ENCODE assay signal across 9 mouse cellular contexts in genomic region chr16:21192509-21193354, GRCm38 (mm10). TPM values are rescaled to one million over a fixed set of nuclear protein-coding genes. Genes with fewer than 3 reads are reported as not detected.
A peak's percentile ranks its signal among the peaks of the same experiment; 100 is the strongest.
DNase-seq lines count a peak whose midpoint lies in the region; ATAC-seq lines count a peak whose summit lies in the region.
"Had no signal": no experiment of that assay in that cellular context is flagged by ENCODE, and none has a peak within 500 bp of the region (broad histone marks: within the 10 kb centered on the region; RNA-seq: fewer than 3 reads in every experiment).

No protein-coding gene starts in this region.

- H3K36me3 ChIP-seq in embryonic facial prominence, embryonic 10.5 days (replicated peaks): no peaks in the 10 kb centered on the region
- no peaks in the 10 kb centered on the region for H3K36me3 ChIP-seq in intestine, embryonic 14.5 days (ENCODE audit: control insufficient read depth, insufficient read depth, low read length)
- no peaks in the 10 kb centered on the region for H3K36me3 ChIP-seq in splenic B cell, adult 2 months (ENCODE audit: control insufficient read depth, insufficient read depth, low read length, poor library complexity, severe bottlenecking)

- WGBS in embryonic facial prominence, embryonic 10.5 days: 42% methylated on average over 7 of the region's 7 CpGs
- 28% methylated on average over 7 of the region's 7 CpGs for WGBS in intestine, embryonic 14.5 days

- H3K4me1 ChIP-seq in embryonic facial prominence, embryonic 10.5 days: peaks cover 27% of the 10 kb centered on the region
- no peaks in the 10 kb centered on the region for H3K4me1 ChIP-seq in intestine, embryonic 14.5 days (replicated peaks; ENCODE audit: control insufficient read depth, insufficient read depth, low read length)

- intact Hi-C loops in left cerebral cortex, postnatal 36 days (cut with DNase I): loop anchor here (5.0 kb wide), 3 partner anchors 280 to 475 kb away; partner anchors contain the start of genes Clcn2 and Polr2h

- no peak overlapping the region for H3K4me3 ChIP-seq in embryonic facial prominence, embryonic 10.5 days
- H3K4me3 ChIP-seq in intestine, embryonic 14.5 days (ENCODE audit: low read depth, low read length): no peak overlapping the region
- H3K4me3 ChIP-seq: myocyte had no signal

- H3K4me2 ChIP-seq in intestine, embryonic 14.5 days (ENCODE audit: low read length): no peak overlapping the region

- H3K9me3 ChIP-seq in embryonic facial prominence, embryonic 10.5 days: no peaks in the 10 kb centered on the region
- H3K9me3 ChIP-seq in intestine, embryonic 14.5 days (ENCODE audit: control insufficient read depth, low read length): no peaks in the 10 kb centered on the region

- no peaks in the 10 kb centered on the region; the same call in 1 of the 2 replicates for H3K27me3 ChIP-seq in embryonic facial prominence, embryonic 10.5 days (replicated peaks; ENCODE audit: low read depth, poor library complexity, severe bottlenecking)
- no peaks in the 10 kb centered on the region for H3K27me3 ChIP-seq in intestine, embryonic 14.5 days (replicated peaks; ENCODE audit: control insufficient read depth, insufficient read depth, low read length)
- no peaks in the 10 kb centered on the region for H3K27me3 ChIP-seq in splenic B cell, adult 2 months (ENCODE audit: control insufficient read depth, insufficient read depth, low read length, poor library complexity, severe bottlenecking)

- ATAC-seq in intestine, embryonic 14.5 days (replicated peaks; ENCODE audit: low FRiP score, low TSS enrichment, low read depth): peak; percentile 61

- DNase-seq in left cerebral cortex, adult 11 months (ENCODE audit: low spot score): peak; percentile 78
- DNase-seq in left cerebral cortex, postnatal 36 days (ENCODE audit: low spot score in 2 of 2): no peak
- peak; percentile 75 for DNase-seq in MN1 (ENCODE audit: low spot score)
- peak; percentile 35 for DNase-seq in embryonic facial prominence, embryonic 10.5 days (ENCODE audit: low spot score)
- peak; percentile 71 for DNase-seq in intestine, embryonic 14.5 days (ENCODE audit: low spot score)
- peak; percentile 37 for DNase-seq in lung, postnatal 14 days
- DNase-seq in splenic B cell, adult 2 months (ENCODE audit: low read depth, low spot score): peak; percentile 40
- no peak for DNase-seq in gastrocnemius, postnatal 4 days (ENCODE audit: low spot score in 2 of 2)

- H3K9ac ChIP-seq in intestine, embryonic 14.5 days (ENCODE audit: low read length): no peak overlapping the region

- H3K27ac ChIP-seq in embryonic facial prominence, embryonic 10.5 days (replicated peaks): no peak overlapping the region
- no peak overlapping the region for H3K27ac ChIP-seq in intestine, embryonic 14.5 days (ENCODE audit: low read depth)

RNA-seq across cellular contexts. Expression of gene Ephb3, which starts 11.8 kb away (rescaled TPM):
- 10 to 100 TPM; 21.2 to 25.5 TPM for total RNA-seq in left cerebral cortex, postnatal 36 days (2021)
- polyA plus RNA-seq in embryonic facial prominence, embryonic 10.5 days (2016; fragmentation: Nextera tagmentation; extraction: Ambion mirVana): 32.0 and 38.6 TPM in 2 replicates
- 17.6 and 17.8 TPM in 2 replicates for polyA plus RNA-seq in intestine, embryonic 14.5 days (2014; fragmentation: Nextera tagmentation; extraction: Ambion mirVana)
- total RNA-seq in gastrocnemius, postnatal 4 days (2021): 10 to 100 TPM; 22.4 to 23.4 TPM

RNA-seq across cellular contexts. Expression of gene Teddm3, which starts 38.9 kb away (rescaled TPM):
- 1 to 10 TPM in 1 of 2 experiments, under 1 TPM in 1; 0.54 to 1.3 TPM for total RNA-seq in left cerebral cortex, postnatal 36 days (2021)
- not detected in 2 replicates for polyA plus RNA-seq in embryonic facial prominence, embryonic 10.5 days (2016; fragmentation: Nextera tagmentation; extraction: Ambion mirVana)
- polyA plus RNA-seq in intestine, embryonic 14.5 days (2014; fragmentation: Nextera tagmentation; extraction: Ambion mirVana): 0.27 TPM in 1 of 2 replicates, not detected in the other
- not detected for total RNA-seq in gastrocnemius, postnatal 4 days (2021)

Comparison
In these comparisons a context has a peak if more than half of its experiments do, and no peak if none do; other contexts are left out.
1. DNase-seq: peak in left cerebral cortex, adult 11 months (single experiment), MN1 (single experiment), embryonic facial prominence, embryonic 10.5 days (single experiment), intestine, embryonic 14.5 days (single experiment), lung, postnatal 14 days (single experiment) and splenic B cell, adult 2 months (single experiment); none in left cerebral cortex, postnatal 36 days (0 of 2) and gastrocnemius, postnatal 4 days (0 of 2).